Comparison of ENCODE assay signal across 10 mouse cellular contexts in the genomic region with DNA sequence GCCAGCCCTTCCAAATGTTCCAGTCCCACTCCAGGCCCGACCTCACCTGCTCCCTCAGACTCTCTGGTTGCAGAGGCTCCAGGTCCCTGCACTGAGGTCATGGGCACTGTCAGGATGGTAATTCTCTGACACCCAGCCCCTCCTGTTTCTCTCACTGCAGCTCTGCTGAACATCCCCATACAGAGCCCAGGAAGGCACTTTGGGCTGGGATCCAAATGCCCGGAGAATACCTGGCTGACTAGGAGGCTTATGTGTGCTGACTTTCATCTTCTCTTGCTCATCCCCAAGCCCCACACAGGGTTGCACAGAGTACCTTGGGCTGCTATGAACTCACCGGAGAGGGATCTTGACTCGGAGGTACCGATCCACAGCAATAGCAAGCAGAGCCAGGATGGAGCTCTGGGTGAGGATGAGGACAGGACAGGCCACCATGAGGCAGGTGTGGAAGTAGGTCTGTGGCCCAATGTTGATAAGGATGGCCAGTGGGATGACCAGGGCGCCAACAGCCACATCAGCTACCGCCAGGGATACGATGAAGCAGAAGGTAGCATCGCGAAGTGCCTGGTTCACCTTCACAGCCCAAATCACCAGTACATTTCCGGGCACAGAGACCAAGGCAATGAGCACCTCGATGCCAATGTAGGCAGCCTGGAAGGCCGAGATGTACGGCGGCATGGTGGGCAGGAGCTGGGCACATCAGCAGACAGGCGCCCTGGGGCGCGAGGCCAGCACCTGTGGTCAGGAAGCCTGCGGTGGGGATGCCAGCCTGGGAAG. TPM values are rescaled to one million over a fixed set of nuclear protein-coding genes. Genes with fewer than 3 reads are reported as not detected.
DNase-seq lines count a peak whose midpoint lies in the region; ATAC-seq lines count a peak whose summit lies in the region.
"Had no signal": no experiment of that assay in that cellular context is flagged by ENCODE, and none has a peak within 500 bp of the region (broad histone marks: within the 10 kb centered on the region; RNA-seq: fewer than 3 reads in every experiment).

No protein-coding gene starts in this region.

- H3K9me3 ChIP-seq in heart, embryonic 13.5 days: no peaks in the 10 kb centered on the region
- H3K9me3 ChIP-seq in forebrain, embryonic 14.5 days (replicated peaks; ENCODE audit: control insufficient read depth, low read length): no peaks in the 10 kb centered on the region
- H3K9me3 ChIP-seq in midbrain, embryonic 12.5 days: no peaks in the 10 kb centered on the region

- H3K4me2 ChIP-seq in heart, embryonic 13.5 days: peak overlapping the region; percentile 84
- H3K4me2 ChIP-seq in forebrain, embryonic 14.5 days (ENCODE audit: low read length): peak overlapping the region; percentile 81
- peak overlapping the region; percentile 68; the same call in 1 of the 2 replicates for H3K4me2 ChIP-seq in midbrain, embryonic 12.5 days (replicated peaks)

- ATAC-seq in heart, embryonic 13.5 days (ENCODE audit: extremely low read depth, insufficient number of reproducible peaks, low FRiP score, low TSS enrichment): no peak
- no peak for ATAC-seq in forebrain, embryonic 14.5 days
- no peak for ATAC-seq in midbrain, embryonic 12.5 days (ENCODE audit: low FRiP score, low read depth)

- 40% methylated on average over 19 of the region's 19 CpGs for WGBS in heart, embryonic 13.5 days
- 53% methylated on average over 19 of the region's 19 CpGs for WGBS in forebrain, embryonic 14.5 days
- WGBS in midbrain, embryonic 12.5 days: 49% methylated on average over 19 of the region's 19 CpGs

- intact Hi-C loops in heart, postnatal 36 days (cut with DNase I): no loop called here

- DNase-seq in heart, postnatal 36 days: no peak
- DNase-seq in cerebellum, adult 11-12 months: peak; percentile 78
- no peak for DNase-seq in forebrain, embryonic 14.5 days (ENCODE audit: low spot score)
- DNase-seq in spleen, postnatal 36 days (ENCODE audit: low spot score in 2 of 2): no peak
- no peak for DNase-seq in gastrocnemius, adult 18-20 months (ENCODE audit: low spot score)
- no peak for DNase-seq in frontal cortex, postnatal 36 days (ENCODE audit: low spot score in 2 of 2)

- H3K27me3 ChIP-seq in heart, embryonic 13.5 days (replicated peaks): peaks cover 50% of the 10 kb centered on the region
- H3K27me3 ChIP-seq in forebrain, embryonic 14.5 days (replicated peaks; ENCODE audit: control insufficient read depth, insufficient read depth, low read length): peaks cover 35% of the 10 kb centered on the region
- H3K27me3 ChIP-seq in midbrain, embryonic 12.5 days: peaks cover 58% of the 10 kb centered on the region

- peak overlapping the region; percentile 78 for H3K27ac ChIP-seq in heart, embryonic 13.5 days (replicated peaks)
- no peak overlapping the region for H3K27ac ChIP-seq in forebrain, embryonic 14.5 days (ENCODE audit: low read depth, low read length)
- no peak overlapping the region for H3K27ac ChIP-seq in midbrain, embryonic 12.5 days (replicated peaks)

- no peaks in the 10 kb centered on the region for H3K36me3 ChIP-seq in heart, embryonic 13.5 days
- no peaks in the 10 kb centered on the region for H3K36me3 ChIP-seq in forebrain, embryonic 14.5 days (ENCODE audit: control insufficient read depth, insufficient read depth, low read length)
- no peaks in the 10 kb centered on the region for H3K36me3 ChIP-seq in midbrain, embryonic 12.5 days

- H3K4me3 ChIP-seq in heart, embryonic 13.5 days: peak overlapping the region; percentile 56
- peak overlapping the region; percentile 41 for H3K4me3 ChIP-seq in forebrain, embryonic 14.5 days (ENCODE audit: low read depth, low read length)
- no peak overlapping the region; the same call in 1 of the 2 replicates for H3K4me3 ChIP-seq in midbrain, embryonic 12.5 days

- H3K4me1 ChIP-seq in heart, embryonic 13.5 days: peaks cover 68% of the 10 kb centered on the region
- peaks cover 8% of the 10 kb centered on the region; the same call in 1 of the 2 replicates for H3K4me1 ChIP-seq in forebrain, embryonic 14.5 days (ENCODE audit: control insufficient read depth, insufficient read depth, low read length)
- peaks cover 15% of the 10 kb centered on the region for H3K4me1 ChIP-seq in midbrain, embryonic 12.5 days

- peak overlapping the region; percentile 79 for H3K9ac ChIP-seq in heart, embryonic 13.5 days
- peak overlapping the region; percentile 61 for H3K9ac ChIP-seq in forebrain, embryonic 14.5 days (ENCODE audit: low read length)
- H3K9ac ChIP-seq in midbrain, embryonic 12.5 days (replicated peaks): no peak overlapping the region

RNA-seq across cellular contexts. Expression of a gene that starts 1.4 kb away (rescaled TPM):
- polyA plus RNA-seq in heart, embryonic 13.5 days (2015; fragmentation: Nextera tagmentation; extraction: Ambion mirVana): 8.3 and 9.0 TPM in 2 replicates
- total RNA-seq in heart, postnatal 36 days (2021): 10 to 100 TPM; 18.4 to 19.8 TPM
- polyA plus RNA-seq in forebrain, embryonic 14.5 days (2014; fragmentation: Nextera tagmentation; extraction: Ambion mirVana): 5.4 and 7.1 TPM in 2 replicates
- 0.64 and 1.0 TPM in 2 replicates for polyA plus RNA-seq in midbrain, embryonic 12.5 days (2016; fragmentation: Nextera tagmentation; extraction: Ambion mirVana)
- total RNA-seq in gastrocnemius, adult 18-20 months (2021): under 1 TPM; 0.25 to 0.66 TPM

RNA-seq across cellular contexts. Expression of a gene that starts 40.6 kb away (rescaled TPM):
- 0.67 and 2.1 TPM in 2 replicates for polyA plus RNA-seq in heart, embryonic 13.5 days (2015; fragmentation: Nextera tagmentation; extraction: Ambion mirVana)
- total RNA-seq in heart, postnatal 36 days (2021): not detected
- 0.10 TPM in 1 of 2 replicates, not detected in the other for polyA plus RNA-seq in forebrain, embryonic 14.5 days (2014; fragmentation: Nextera tagmentation; extraction: Ambion mirVana)
- not detected in 2 replicates for polyA plus RNA-seq in midbrain, embryonic 12.5 days (2016; fragmentation: Nextera tagmentation; extraction: Ambion mirVana)
- total RNA-seq in gastrocnemius, adult 18-20 months (2021): 100 to 1,000 TPM; 192 to 275 TPM
- polyA plus RNA-seq: spleen, adult 2 months had no signal

RNA-seq across cellular contexts. Expression of a gene that starts 51.9 kb away (rescaled TPM):
- 0.66 and 1.5 TPM in 2 replicates for polyA plus RNA-seq in heart, embryonic 13.5 days (2015; fragmentation: Nextera tagmentation; extraction: Ambion mirVana)
- total RNA-seq in heart, postnatal 36 days (2021): 1 to 10 TPM in 1 of 2 experiments, under 1 TPM in 1; 0.57 to 1.1 TPM
- polyA plus RNA-seq in forebrain, embryonic 14.5 days (2014; fragmentation: Nextera tagmentation; extraction: Ambion mirVana): 2.5 and 3.7 TPM in 2 replicates
- polyA plus RNA-seq in midbrain, embryonic 12.5 days (2016; fragmentation: Nextera tagmentation; extraction: Ambion mirVana): 2.3 and 2.9 TPM in 2 replicates
- 1 to 10 TPM; 1.1 to 2.0 TPM for total RNA-seq in gastrocnemius, adult 18-20 months (2021)

RNA-seq across cellular contexts. Expression of a gene that starts 55.9 kb away (rescaled TPM):
- polyA plus RNA-seq in heart, embryonic 13.5 days (2015; fragmentation: Nextera tagmentation; extraction: Ambion mirVana): 1.5 and 3.5 TPM in 2 replicates
- total RNA-seq in heart, postnatal 36 days (2021): not detected
- polyA plus RNA-seq in forebrain, embryonic 14.5 days (2014; fragmentation: Nextera tagmentation; extraction: Ambion mirVana): not detected in 2 replicates
- 0.11 and 0.30 TPM in 2 replicates for polyA plus RNA-seq in midbrain, embryonic 12.5 days (2016; fragmentation: Nextera tagmentation; extraction: Ambion mirVana)
- 10 to 100 TPM; 10.4 to 18.9 TPM for total RNA-seq in gastrocnemius, adult 18-20 months (2021)
- total RNA-seq: left cerebral cortex, postnatal 36 days had no signal
- polyA plus RNA-seq: spleen, adult 2 months had no signal
